14 mouse cellular contexts compared by ENCODE assay signal in genomic region chrX:9060952-9061351, GRCm38 (mm10). TPM values are rescaled to one million over a fixed set of nuclear protein-coding genes. Genes with fewer than 3 reads are reported as not detected.
DNase-seq lines count a peak whose midpoint lies in the region; TF ChIP-seq lines count a peak whose summit lies in the region.
"Not testable (repeated sequence)": the region's sequence is repeated elsewhere in the genome, so short reads cannot be mapped to it uniquely, and the experiment has no call there.
"Had no signal": no experiment of that assay in that cellular context is flagged by ENCODE, and none has a peak within 500 bp of the region (broad histone marks: within the 10 kb centered on the region; RNA-seq: fewer than 3 reads in every experiment).

No protein-coding gene starts in this region.

- peak; percentile 0 for DNase-seq in CD4-positive helper T cell, adult 2 months (ENCODE audit: low read depth, low spot score)
- peak; percentile 70 for DNase-seq in adrenal gland, postnatal 10 days
- DNase-seq in heart, adult 18-20 months: peak; percentile 51 to 89
- peak; percentile 70 for DNase-seq in kidney, postnatal 10 days
- DNase-seq in left cerebral cortex, postnatal 25 days (ENCODE audit: low spot score in 2 of 2): peak; percentile 84 to 89
- DNase-seq in naive thymus-derived CD4-positive, alpha-beta T cell, adult 2 months (ENCODE audit: low read depth): peak; percentile 2
- DNase-seq in testis, postnatal 14 days (ENCODE audit: low spot score): peak; percentile 54

- peak; percentile 18; the same call in 1 of the 2 replicates for TF ChIP-seq CTCF in cortical plate, adult 2 months (IDR thresholded peaks at IDR 0.05; ENCODE audit: extremely low read depth, insufficient read depth, low read length)

- H3K27ac ChIP-seq in cortical plate, adult 2 months (ENCODE audit: insufficient read depth, low read length): not testable (repeated sequence)

- not testable (repeated sequence) for H3K4me1 ChIP-seq in cortical plate, adult 2 months (ENCODE audit: control insufficient read depth, insufficient read depth, low read length)

- intact Hi-C loops in left cerebral cortex, postnatal 25 days (cut with DNase I): not testable (repeated sequence)

- not testable (repeated sequence) for H3K4me3 ChIP-seq in cortical plate, adult 2 months (ENCODE audit: insufficient read depth, low read length)

- not testable (repeated sequence) for TF ChIP-seq POLR2A in cortical plate, adult 2 months (IDR thresholded peaks at IDR 0.05; ENCODE audit: extremely low read depth, insufficient read depth, low read length)

RNA-seq across cellular contexts. Expression of gene Fthl17f, which starts 1.9 kb away (rescaled TPM):
- total RNA-seq in adrenal gland, postnatal 10 days (2021): not detected
- polyA plus RNA-seq in cortical plate, adult 2 months (2012; rRNA removed): not detected in 2 replicates
- total RNA-seq in heart, adult 18-20 months (2021): not detected
- total RNA-seq in left cerebral cortex, postnatal 25 days (2021): not detected
- polyA plus RNA-seq: embryonic facial prominence, embryonic 12.5 days; G1E; heart, embryonic 12.5 days; limb, embryonic 10.5 days; midbrain, embryonic 15.5 days; spleen, adult 2 months had no signal

RNA-seq across cellular contexts. Expression of gene Fthl17e, which starts 27.7 kb away (rescaled TPM):
- total RNA-seq in adrenal gland, postnatal 10 days (2021): not detected
- not detected in 2 replicates for polyA plus RNA-seq in cortical plate, adult 2 months (2012; rRNA removed)
- total RNA-seq in heart, adult 18-20 months (2021): not detected
- total RNA-seq in left cerebral cortex, postnatal 25 days (2021): not detected
- total RNA-seq: G1E had no signal
- polyA plus RNA-seq: embryonic facial prominence, embryonic 12.5 days; G1E; heart, embryonic 12.5 days; limb, embryonic 10.5 days; midbrain, embryonic 15.5 days; spleen, adult 2 months had no signal

RNA-seq across cellular contexts. Expression of gene 4930402K13Rik, which starts 43.4 kb away (rescaled TPM):
- total RNA-seq in adrenal gland, postnatal 10 days (2021): not detected
- not detected in 2 replicates for polyA plus RNA-seq in cortical plate, adult 2 months (2012; rRNA removed)
- total RNA-seq in heart, adult 18-20 months (2021): not detected
- total RNA-seq in left cerebral cortex, postnatal 25 days (2021): not detected
- polyA plus RNA-seq: embryonic facial prominence, embryonic 12.5 days; G1E; heart, embryonic 12.5 days; limb, embryonic 10.5 days; midbrain, embryonic 15.5 days; spleen, adult 2 months had no signal

Comparison
In these comparisons a context has a peak if more than half of its experiments do, and no peak if none do; other contexts are left out.
1. DNase-seq: peak in every context shown above with its lines; median percentile 86 in left cerebral cortex, postnatal 25 days; 70 in adrenal gland, postnatal 10 days; 70 in heart, adult 18-20 months; 70 in kidney, postnatal 10 days; 54 in testis, postnatal 14 days; 2 in naive thymus-derived CD4-positive, alpha-beta T cell, adult 2 months; 0 in CD4-positive helper T cell, adult 2 months.